Mouse (Mus musculus) heart, postnatal 10 days (tissue): ENCODE measurements around the gene Wdpcp. TPM values are rescaled to one million over a fixed set of nuclear protein-coding genes. Genes with fewer than 3 reads are reported as not detected.

Source experiments
- DNase-seq, 2 experiments: peaks; one replicate each; pipeline ENCODE4 v3.0.0; 2021
- intact Hi-C: fragments of 180-260 bp; cut with DNase I; formaldehyde crosslinking; loops from one replicate; pipeline ENCODE4 v1.15.1; 2025
- microRNA-seq, 2 experiments: library from miRNA; unstranded; fragments of <30 nt; microRNA quantifications; one replicate each; pipeline ENCODE4 v1.2.0; 2022
- total RNA-seq, 2 experiments: library from RNA; stranded (reverse); gene quantifications; 2 replicates each; pipeline ENCODE4 v1.2.3; 2021

Gene Wdpcp
- total RNA-seq, 2 experiments from 2014 or later, result 6.5 to 6.7 TPM

- DNase-seq, result no peak
- intact Hi-C loops, result no loop called here
Measured at GRCm38 (mm10) chr11:21726329-21726728, 154.3 kb downstream of the Wdpcp start.

GRCm38 (mm10) chr11:21729056-21729455 is 157.0 kb downstream of the Wdpcp start:
- no peak for DNase-seq
- intact Hi-C loops, result no loop called here

- intact Hi-C loops, result no loop called here
- DNase-seq, result no peak
Measured at GRCm38 (mm10) chr11:21729961-21730360, 157.9 kb downstream of the Wdpcp start.

GRCm38 (mm10) chr11:21735272-21735671 is 163.2 kb downstream of the Wdpcp start:
- no peak for DNase-seq
- intact Hi-C loops, result no loop called here

- intact Hi-C loops, result no loop called here
- no peak for DNase-seq
Measured at GRCm38 (mm10) chr11:21749487-21749886, 177.5 kb downstream of the Wdpcp start.

GRCm38 (mm10) chr11:21763201-21763600 is 191.2 kb downstream of the Wdpcp start:
- intact Hi-C loops, result no loop called here
- no peak for DNase-seq

GRCm38 (mm10) chr11:21788831-21789230 is 216.8 kb downstream of the Wdpcp start:
- intact Hi-C loops, result no loop called here
- no peak for DNase-seq

GRCm38 (mm10) chr11:21824941-21825340 is 252.9 kb downstream of the Wdpcp start:
- DNase-seq, result peak in 1 of 2 experiments; percentile 0
- intact Hi-C loops, result no loop called here

- DNase-seq, result no peak
- intact Hi-C loops, result no loop called here
Measured at GRCm38 (mm10) chr11:21826521-21826920, 254.5 kb downstream of the Wdpcp start.

- no peak for DNase-seq
- intact Hi-C loops, result no loop called here
Measured at GRCm38 (mm10) chr11:21847040-21847439, 275.0 kb downstream of the Wdpcp start.

GRCm38 (mm10) chr11:21864000-21864399 is 292.0 kb downstream of the Wdpcp start:
- intact Hi-C loops, result no loop called here
- no peak for DNase-seq

- DNase-seq, result no peak
- intact Hi-C loops, result no loop called here
Measured at GRCm38 (mm10) chr11:21864516-21864915, 292.5 kb downstream of the Wdpcp start.

GRCm38 (mm10) chr11:21868675-21869074 is 296.6 kb downstream of the Wdpcp start:
- intact Hi-C loops, result no loop called here
- DNase-seq, result no peak

- DNase-seq, result no peak
- intact Hi-C loops, result no loop called here
Measured at GRCm38 (mm10) chr11:21870863-21871262, 298.8 kb downstream of the Wdpcp start.

GRCm38 (mm10) chr11:21871728-21872127 is 299.7 kb downstream of the Wdpcp start:
- DNase-seq, result no peak
- intact Hi-C loops, result no loop called here

GRCm38 (mm10) chr11:21875077-21875476 is 303.0 kb downstream of the Wdpcp start:
- intact Hi-C loops, result no loop called here
- DNase-seq, result no peak

GRCm38 (mm10) chr11:21894696-21895095 is 322.7 kb downstream of the Wdpcp start:
- no peak for DNase-seq
- intact Hi-C loops, result no loop called here

- DNase-seq, result no peak
- intact Hi-C loops, result no loop called here
Measured at GRCm38 (mm10) chr11:21922531-21922930, 350.5 kb downstream of the Wdpcp start.

Small RNAs within 50 kb of the gene (microRNA-seq; reads per million reads assigned to microRNA genes)
- gene Gm22990, result 0 reads per million in 2 experiments

Other genes starting within 250 kb of the Wdpcp start
- gene Ugp2, start 201.0 kb upstream of the Wdpcp start, total RNA-seq, result 100 to 1,000 TPM; 187 to 190 TPM
- 1,000 to 10,000 TPM; 2,015 to 2,040 TPM for gene Mdh1, start 132 bp downstream of the Wdpcp start, total RNA-seq